Mouse (Mus musculus) left cerebral cortex, postnatal 25 days (tissue): ENCODE data around the gene Castor1. TPM values are rescaled to one million over a fixed set of nuclear protein-coding genes. Genes with fewer than 3 reads are reported as not detected.

Experiments used
- DNase-seq, 2 experiments: peaks; one replicate each; pipeline ENCODE4 v3.0.0; 2022; ENCODE audit warnings: low spot score in 2 of 2, mixed read lengths in 1 of 2
- intact Hi-C: fragments of 180-260 bp; cut with DNase I; formaldehyde crosslinking; loops from one replicate; pipeline ENCODE4 v1.15.1; 2025
- total RNA-seq, 2 experiments: library from RNA; stranded (reverse); gene quantifications; 2 replicates each; pipeline ENCODE4 v1.2.3; 2021

Castor1 gene
- total RNA-seq, 2 experiments from 2014 or later: 3.9 to 6.1 TPM

GRCm38 (mm10) chr11:4205097-4205655, 12.8 kb upstream of the Castor1 start:
- intact Hi-C loops: no loop called here
- DNase-seq: no peak

GRCm38 (mm10) chr11:4205951-4206350, 12.1 kb upstream of the Castor1 start:
- no peak for DNase-seq
- intact Hi-C loops: no loop called here

- intact Hi-C loops: no loop called here
- DNase-seq: no peak
Measured at GRCm38 (mm10) chr11:4206563-4206962, 11.5 kb upstream of the Castor1 start.

GRCm38 (mm10) chr11:4207655-4208054, 10.4 kb upstream of the Castor1 start:
- no peak for DNase-seq
- intact Hi-C loops: no loop called here

GRCm38 (mm10) chr11:4209556-4209955, 8.5 kb upstream of the Castor1 start:
- no peak for DNase-seq
- intact Hi-C loops: no loop called here

- intact Hi-C loops: no loop called here
Measured at GRCm38 (mm10) chr11:4210786-4211185, 7.2 kb upstream of the Castor1 start.

GRCm38 (mm10) chr11:4213107-4213506, 4.9 kb upstream of the Castor1 start:
- intact Hi-C loops: no loop called here
- no peak for DNase-seq

More at GRCm38 (mm10) chr11:4210786-4211185, 7.2 kb upstream of the Castor1 start:
- DNase-seq: no peak

GRCm38 (mm10) chr11:4214572-4214971, 3.5 kb upstream of the Castor1 start:
- DNase-seq: no peak
- intact Hi-C loops: no loop called here

GRCm38 (mm10) chr11:4215061-4215460, 3.0 kb upstream of the Castor1 start:
- DNase-seq: no peak
- intact Hi-C loops: no loop called here

- DNase-seq: no peak
- intact Hi-C loops: no loop called here
Measured at GRCm38 (mm10) chr11:4216248-4217000, 1.6 kb upstream of the Castor1 start.

GRCm38 (mm10) chr11:4218637-4219036, 612 bp downstream of the Castor1 start:
- intact Hi-C loops: loop anchor here (1.0 to 2.0 kb wide), 2 partner anchors 32 to 83 kb away; partner anchors contain the start of genes Rnf215 and Tbc1d10a
- no peak for DNase-seq

GRCm38 (mm10) chr11:4219317-4219751, 1.3 kb downstream of the Castor1 start:
- DNase-seq: peak; percentile 72 to 91
- intact Hi-C loops: loop anchor here (2.0 kb wide), 1 partner anchor 33 kb away; the partner anchor contains the start of gene Tbc1d10a

GRCm38 (mm10) chr11:4219908-4220307, 1.9 kb downstream of the Castor1 start:
- peak in 1 of 2 experiments; percentile 40 for DNase-seq

GRCm38 (mm10) chr11:4220443-4221400, 2.7 kb downstream of the Castor1 start:
- intact Hi-C loops: loop anchor here (1.0 kb wide), 1 partner anchor 38 kb away; no protein-coding TSS in a partner anchor
- DNase-seq: peak; percentile 47 to 58

More at GRCm38 (mm10) chr11:4219908-4220307, 1.9 kb downstream of the Castor1 start:
- intact Hi-C loops: loop anchor here (1.0 to 2.0 kb wide), 2 partner anchors 33 to 38 kb away; partner anchors contain the start of gene Tbc1d10a

- intact Hi-C loops: no loop called here
Measured at GRCm38 (mm10) chr11:4222046-4222950, 4.3 kb downstream of the Castor1 start.

GRCm38 (mm10) chr11:4223393-4224188, 5.6 kb downstream of the Castor1 start:
- DNase-seq: no peak
- intact Hi-C loops: no loop called here

More at GRCm38 (mm10) chr11:4222046-4222950, 4.3 kb downstream of the Castor1 start:
- DNase-seq: no peak

GRCm38 (mm10) chr11:4224223-4224622, 6.2 kb downstream of the Castor1 start:
- intact Hi-C loops: no loop called here
- no peak for DNase-seq
